Mouse (Mus musculus) CD4-positive helper T cell, adult 2 months (primary cell): ENCODE data around the gene Xrcc4.

Source experiments
- DNase-seq: peaks from one replicate; pipeline ENCODE4 v3.0.0-alpha.2; 2012; ENCODE audit warnings: low read depth, missing footprints, low spot score

Xrcc4 gene

GRCm38 (mm10) chr13:89739696-89740242 is 349.6 kb downstream of the Xrcc4 start:
- no peak for DNase-seq

- peak; percentile 56 for DNase-seq
These were observed 350.4 kb downstream of the Xrcc4 start for GRCm38 (mm10) chr13:89738776-89739695.

GRCm38 (mm10) chr13:89738275-89738674 is 351.1 kb downstream of the Xrcc4 start:
- DNase-seq = no peak

GRCm38 (mm10) chr13:89735111-89735510 is 354.3 kb downstream of the Xrcc4 start:
- DNase-seq = no peak

- no peak for DNase-seq
These were observed 362.9 kb downstream of the Xrcc4 start for GRCm38 (mm10) chr13:89726492-89726891.
